Mouse (Mus musculus) MEL-GATA-1-ER (cell line): ENCODE results near the gene Nav2.

ENCODE experiments used
- DNase-seq: peaks from one replicate; pipeline ENCODE4 v3.0.0-alpha.2; 2012; ENCODE audit warnings: low read depth; ENCODE audit errors: extremely low read depth

Gene Nav2

DNA sequence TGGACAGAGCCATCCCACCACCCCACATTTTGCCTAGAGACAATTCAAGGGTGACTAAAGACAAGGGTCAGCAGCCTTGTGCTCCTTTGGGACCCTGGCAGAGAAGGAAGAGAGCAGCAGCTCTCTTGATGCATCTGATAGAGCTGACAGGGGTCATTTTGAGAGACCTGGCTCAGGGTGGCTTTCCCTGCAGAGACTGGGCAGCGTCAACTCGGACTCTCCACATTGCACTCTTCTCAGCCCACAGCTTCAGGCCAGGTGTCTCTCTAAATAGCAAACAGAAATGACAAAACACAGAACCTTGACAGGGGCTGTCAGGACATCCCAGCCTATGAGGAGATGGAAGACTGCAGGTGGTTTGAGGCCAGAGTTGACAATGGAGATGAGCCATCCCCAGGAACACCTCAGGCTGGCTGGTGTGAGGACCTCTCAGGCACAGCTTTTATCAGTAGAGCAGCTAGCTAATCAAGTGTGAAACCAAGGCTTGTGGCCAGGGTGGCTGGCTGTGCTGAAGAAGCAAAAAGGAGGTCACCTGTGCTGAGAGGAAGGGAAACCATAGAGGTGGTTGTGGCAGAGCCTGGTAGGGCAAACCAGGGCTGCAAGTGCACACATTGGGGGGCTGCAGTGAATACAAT is 283.7 kb downstream of the Nav2 start:
- DNase-seq: no peak

GRCm38 (mm10) chr7:49195711-49196147 is 287.2 kb downstream of the Nav2 start:
- no peak for DNase-seq

DNA sequence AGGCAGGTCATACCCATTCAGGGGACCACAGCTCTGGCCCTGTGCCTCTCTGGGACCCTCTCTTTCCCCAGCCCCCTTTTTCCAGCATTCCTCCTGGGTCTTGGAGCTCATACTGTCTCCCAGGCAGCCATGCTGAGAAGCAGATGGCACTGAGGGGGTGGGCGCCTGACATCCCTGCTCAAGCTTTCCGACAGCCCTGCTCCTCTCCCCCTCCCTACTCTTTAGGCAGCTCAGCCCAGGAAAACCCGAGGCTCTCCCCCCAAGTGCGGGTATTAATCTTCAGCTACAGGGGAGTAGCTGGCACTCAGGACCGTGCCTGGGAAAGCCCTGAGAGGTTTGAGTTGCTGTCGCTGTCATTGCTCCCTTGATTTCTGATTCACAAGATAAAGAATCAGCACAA is 290.9 kb downstream of the Nav2 start:
- DNase-seq: no peak

GRCm38 (mm10) chr7:49200270-49200669 is 291.8 kb downstream of the Nav2 start:
- DNase-seq: no peak

DNA sequence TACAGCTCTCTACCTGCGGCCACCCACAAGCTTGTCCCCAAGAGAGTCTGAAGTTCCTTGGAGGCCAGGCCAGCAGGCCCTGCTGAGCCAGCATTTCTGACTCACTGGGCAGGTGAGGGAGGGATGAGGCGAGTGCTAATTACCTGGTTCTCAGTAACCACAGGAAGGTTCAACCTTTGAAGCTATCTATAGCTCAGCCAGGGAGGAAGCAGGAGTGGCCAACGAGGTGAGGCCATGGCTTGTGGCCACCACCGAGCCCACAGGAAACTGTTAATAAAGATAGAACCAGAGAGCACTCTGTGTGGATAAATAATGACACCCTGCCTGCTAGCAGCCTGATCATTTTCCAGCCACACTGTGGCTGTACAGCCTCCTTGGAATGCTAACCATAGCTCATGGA is 294.5 kb downstream of the Nav2 start:
- DNase-seq: no peak

GRCm38 (mm10) chr7:49204856-49205255 is 296.3 kb downstream of the Nav2 start:
- no peak for DNase-seq

GRCm38 (mm10) chr7:49205551-49205950 is 297.0 kb downstream of the Nav2 start:
- DNase-seq: no peak

DNA sequence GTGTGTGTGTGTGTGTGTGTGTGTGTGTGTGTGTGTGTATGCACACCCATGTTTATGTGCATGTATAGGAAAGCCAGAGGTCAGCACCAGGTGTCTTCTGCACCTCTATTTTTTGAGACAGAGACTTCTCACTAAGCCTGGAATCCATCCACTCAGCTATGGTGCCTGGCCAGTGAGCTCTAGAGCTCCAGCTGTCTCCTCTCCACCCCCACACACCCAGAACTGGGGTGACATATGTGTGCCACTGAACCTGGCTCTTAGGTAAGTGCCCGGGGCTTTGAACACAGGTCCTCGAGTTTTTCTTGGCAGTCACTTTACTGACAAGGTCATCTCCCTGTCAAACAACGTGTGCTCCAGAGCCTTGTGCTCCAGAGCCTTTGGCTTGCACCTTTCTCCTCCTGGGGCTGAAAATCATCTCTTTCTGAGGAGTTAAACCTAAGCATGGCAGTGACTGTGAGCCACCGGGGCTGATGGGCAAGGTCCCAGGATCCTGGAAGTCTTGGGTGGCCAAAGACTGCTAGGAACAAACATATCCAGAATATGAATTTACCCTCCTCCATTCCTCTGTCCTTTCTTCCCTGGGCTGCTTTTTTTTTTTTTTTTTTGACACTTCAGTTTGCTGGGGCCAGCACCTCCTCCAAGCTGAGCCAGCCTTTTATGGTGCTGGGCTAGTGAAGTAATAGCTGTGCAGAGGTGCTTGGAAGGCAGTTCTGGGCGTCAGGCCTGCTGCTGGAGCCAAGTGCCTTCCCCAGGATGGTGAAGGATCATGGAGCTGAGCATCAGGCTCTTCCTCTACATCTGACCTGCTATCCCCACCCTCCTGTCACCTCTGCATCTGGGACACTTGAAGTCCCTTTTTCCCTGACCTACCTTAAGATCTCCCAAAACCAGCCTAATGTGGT is 298.5 kb downstream of the Nav2 start:
- no peak for DNase-seq

- DNase-seq: no peak
These were observed 301.0 kb downstream of the Nav2 start for GRCm38 (mm10) chr7:49209526-49209925.

GRCm38 (mm10) chr7:49210721-49211120 is 302.2 kb downstream of the Nav2 start:
- DNase-seq: no peak

GRCm38 (mm10) chr7:49213011-49213410 is 304.5 kb downstream of the Nav2 start:
- no peak for DNase-seq

GRCm38 (mm10) chr7:49217786-49218185 is 309.3 kb downstream of the Nav2 start:
- DNase-seq: no peak

GRCm38 (mm10) chr7:49225741-49226140 is 317.2 kb downstream of the Nav2 start:
- DNase-seq: no peak

DNA sequence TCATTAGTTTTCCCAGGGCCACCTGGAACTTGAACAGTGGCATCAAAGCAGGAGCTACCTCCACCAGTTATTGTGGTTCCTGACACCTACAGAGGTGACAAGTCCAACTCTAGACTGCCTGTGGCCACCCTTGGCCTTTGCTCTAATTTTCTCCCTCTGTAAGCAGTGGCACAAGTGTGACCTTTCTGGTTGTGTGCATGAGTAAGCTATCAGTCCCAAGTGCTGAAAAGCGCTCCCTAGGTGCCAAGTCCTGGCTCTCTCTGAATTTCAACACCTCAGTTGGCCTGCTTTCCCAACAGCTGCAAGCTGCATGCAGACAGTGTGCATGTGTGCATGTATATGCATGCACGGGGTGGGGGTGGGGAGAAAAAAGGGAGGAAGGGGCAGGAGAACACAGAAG is 324.5 kb downstream of the Nav2 start:
- DNase-seq: no peak

GRCm38 (mm10) chr7:49234288-49234687 is 325.8 kb downstream of the Nav2 start:
- DNase-seq: no peak

DNA sequence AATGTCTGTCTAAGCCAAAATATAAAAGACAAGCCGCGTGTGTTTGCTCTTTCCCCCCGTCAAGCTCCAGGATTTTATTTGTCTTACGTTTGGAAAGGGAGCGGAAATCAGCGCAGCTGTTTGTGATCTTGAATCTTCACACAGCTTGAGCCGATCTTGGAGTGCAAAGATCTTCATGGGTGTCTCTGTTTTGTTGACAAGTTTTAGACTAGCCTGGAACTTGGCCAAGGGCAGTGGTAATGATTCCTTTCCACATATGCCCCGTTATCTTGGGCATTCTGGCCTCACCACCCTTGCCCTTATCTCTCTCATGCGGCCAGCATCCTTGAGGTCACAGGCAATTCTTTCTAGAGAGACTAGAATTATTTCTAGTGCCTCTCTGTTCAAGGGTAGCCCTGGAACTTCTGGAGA is 326.8 kb downstream of the Nav2 start:
- DNase-seq: no peak

DNA sequence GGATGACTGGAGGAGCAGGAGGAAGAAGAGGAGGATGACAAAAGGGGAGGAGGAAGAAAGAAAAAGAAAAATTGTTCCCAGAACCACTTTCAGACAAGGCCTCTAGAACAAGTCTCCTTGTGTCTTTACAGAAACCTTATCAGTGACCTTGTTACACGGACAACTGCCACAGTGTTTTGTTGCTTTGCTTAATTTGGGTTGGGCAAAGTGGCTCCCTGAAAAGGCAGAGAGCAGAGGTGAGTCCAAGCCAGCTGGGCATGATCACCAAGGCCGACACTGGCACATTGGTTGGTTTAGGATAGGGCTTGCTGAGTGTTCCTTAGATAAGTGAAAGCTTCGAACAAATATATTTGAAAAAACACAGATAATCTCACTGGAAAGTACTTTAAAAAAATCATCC is 327.3 kb downstream of the Nav2 start:
- DNase-seq: no peak

- DNase-seq: no peak
These were observed 331.9 kb downstream of the Nav2 start for GRCm38 (mm10) chr7:49240461-49240860.

DNA sequence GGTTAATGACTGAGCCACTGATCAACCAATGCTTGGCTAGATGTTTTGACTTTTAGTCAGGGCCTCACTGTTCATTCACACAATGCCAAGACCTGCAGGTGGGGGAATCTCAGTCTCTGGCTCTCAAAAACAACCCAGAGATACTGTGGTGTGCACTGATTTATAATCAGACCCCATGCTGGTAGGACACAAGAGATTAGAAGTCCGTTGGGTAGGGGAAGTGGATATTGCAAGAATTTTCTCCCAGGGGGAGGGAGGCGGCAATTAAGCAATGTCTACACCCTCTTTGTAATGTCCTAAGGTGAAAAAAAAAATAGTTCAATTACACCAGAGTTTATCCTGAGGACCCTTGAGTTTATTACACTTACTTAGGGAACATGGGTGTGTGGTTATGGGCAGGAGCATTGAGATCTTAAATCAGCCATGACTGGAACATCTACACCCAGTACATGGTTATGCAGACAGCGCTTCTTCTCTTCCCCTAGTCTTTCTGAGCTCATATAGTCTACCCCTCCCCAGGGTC is 332.8 kb downstream of the Nav2 start:
- DNase-seq: no peak

GRCm38 (mm10) chr7:49242261-49242660 is 333.7 kb downstream of the Nav2 start:
- no peak for DNase-seq

DNA sequence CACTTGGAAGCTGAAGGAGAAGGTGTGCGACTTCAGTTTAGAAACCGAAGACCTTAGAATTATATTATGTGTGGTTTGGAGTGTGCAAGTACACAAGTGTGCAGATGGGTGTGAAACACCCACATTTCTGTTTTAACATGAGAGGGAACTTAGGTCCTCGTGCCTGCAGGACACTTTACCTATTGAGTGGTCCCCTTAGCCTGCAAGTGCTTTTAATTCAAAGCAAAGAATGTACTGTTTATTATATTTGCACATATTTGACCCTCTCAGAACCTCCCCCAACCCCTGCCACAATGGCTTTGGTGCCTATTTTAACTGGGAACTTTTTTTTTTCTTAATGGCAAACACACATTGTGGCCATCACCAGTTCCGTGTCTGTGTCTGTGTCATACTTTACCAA is 334.6 kb downstream of the Nav2 start:
- no peak for DNase-seq

DNA sequence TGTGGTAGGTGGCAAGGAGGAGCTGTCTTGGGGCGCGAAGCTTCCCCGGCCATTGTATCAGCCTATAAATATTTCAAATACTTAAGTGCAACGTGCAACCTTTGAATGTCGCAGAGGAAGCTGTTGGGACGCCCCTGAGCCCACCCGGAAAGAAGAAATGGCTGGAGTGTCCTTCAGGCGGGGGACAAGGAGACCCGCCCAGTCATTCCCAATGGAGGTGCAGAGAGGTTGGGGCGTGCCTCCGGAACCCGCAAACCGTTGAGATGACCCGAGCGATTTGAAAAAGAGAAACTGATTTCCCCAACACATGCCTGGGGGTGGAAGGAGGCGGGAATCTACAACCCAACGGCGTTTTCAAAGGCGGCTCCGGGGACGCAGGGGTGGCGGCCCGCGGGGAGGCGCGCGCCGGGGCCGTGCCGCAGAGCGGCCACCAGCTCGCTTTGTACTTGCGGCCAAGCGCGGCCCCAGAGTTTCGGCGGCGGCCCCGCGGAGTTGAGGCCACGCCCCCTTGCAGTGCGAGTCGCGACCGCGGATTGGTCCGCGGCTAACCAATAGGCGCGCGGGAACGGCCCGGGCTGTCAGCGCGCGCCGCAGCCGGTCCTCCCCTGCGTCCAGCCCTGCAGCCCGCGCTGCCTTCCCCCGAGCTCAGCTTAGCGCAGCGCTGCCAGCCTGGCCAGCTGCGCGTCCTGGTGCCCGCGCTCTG is 337.2 kb downstream of the Nav2 start:
- no peak for DNase-seq
